Mouse (Mus musculus) Patski (cell line): ENCODE data around the gene Gm20521. TPM values are rescaled to one million over a fixed set of nuclear protein-coding genes. Genes with fewer than 3 reads are reported as not detected.

Source experiments
- ATAC-seq: fragments of 100-300 bp; one replicate; pipeline ENCODE4 v1.8.0; 2021
- CTCF ChIA-PET: fragments of 350-600 bp; sonication (Branson Sonifier 250); formaldehyde crosslinking; loops from one replicate; lab custom pipeline; 2022; ENCODE audit warnings: inconsistent platforms; lab: Charles Lee
- POLR2A ChIA-PET: fragments of 350-600 bp; sonication (Branson Sonifier 250); formaldehyde crosslinking; loops from one replicate; lab custom pipeline; 2022; ENCODE audit warnings: antibody characterized with exemption, inconsistent platforms; lab: Charles Lee
- DNase-seq: peaks from one replicate; pipeline ENCODE4 v3.0.0-alpha.2; 2011; ENCODE audit warnings: low read depth, low spot score
- H3K27me3 ChIP-seq: fragments of 371-371 bp; one replicate; pipeline ENCODE4 v1.5.1; 2021
- CTCF ChIP-seq: fragments of 100-300 bp; IDR thresholded peaks from one replicate; pipeline ENCODE4 v1.5.1; 2021
- in situ Hi-C: fragments of 300-500 bp; cut with MboI; formaldehyde crosslinking; loops from 3 replicates; pipeline ENCODE4 v1.11.1; 2018; ENCODE audit warnings: low pct_unique_long_range_greater_than_20kb, mixed read lengths
- polyA plus RNA-seq: library from polyadenylated mRNA; unstranded; gene quantifications from one replicate; pipeline ENCODE4 v1.2.3, GENCODE M21; 2021

The Gm20521 gene
- polyA plus RNA-seq, 1 experiment from 2014 or later = 1.2 TPM

DNA sequence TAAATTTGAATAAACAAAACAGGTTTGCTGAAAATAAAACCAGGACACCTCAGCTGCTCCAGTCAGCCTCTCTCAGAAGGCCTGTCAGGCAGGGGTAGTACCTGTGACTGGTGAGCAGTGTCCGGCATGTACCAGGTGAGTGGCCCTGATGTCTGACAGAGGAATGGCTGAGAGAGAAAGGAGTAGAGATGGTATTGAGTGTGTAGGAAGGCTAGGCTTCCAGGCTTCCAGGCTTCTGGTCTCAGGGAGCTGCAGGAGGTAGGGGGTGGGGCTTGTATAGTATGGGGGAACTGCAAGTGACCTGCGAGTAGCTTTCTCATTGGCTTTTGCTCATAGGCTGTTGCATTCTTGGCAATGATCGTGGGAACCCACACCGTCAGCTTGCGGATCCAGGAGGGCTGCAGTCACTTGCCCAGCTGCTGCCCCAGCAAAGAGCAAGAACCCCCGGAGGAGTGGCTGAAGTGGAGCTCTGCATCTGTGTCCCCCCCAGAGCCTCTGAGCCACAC, 49.5 kb downstream of the Gm20521 start, which contains the start of gene Il25:
Il25 (plus strand) TSS at position 51 of the 506 bp plus-strand sequence.
- ChIA-PET CTCF (no interaction called here), POLR2A (interaction anchor here (1.2 kb wide), 1 partner anchor 13 kb away, joined by 3 read pairs; no protein-coding TSS in a partner anchor)
- no peak for DNase-seq
- in situ Hi-C loops = no loop called here
- no peak for TF ChIP-seq CTCF
- H3K27me3 ChIP-seq = peaks cover 20% of the 10 kb centered on the region
- no peak for ATAC-seq

DNA sequence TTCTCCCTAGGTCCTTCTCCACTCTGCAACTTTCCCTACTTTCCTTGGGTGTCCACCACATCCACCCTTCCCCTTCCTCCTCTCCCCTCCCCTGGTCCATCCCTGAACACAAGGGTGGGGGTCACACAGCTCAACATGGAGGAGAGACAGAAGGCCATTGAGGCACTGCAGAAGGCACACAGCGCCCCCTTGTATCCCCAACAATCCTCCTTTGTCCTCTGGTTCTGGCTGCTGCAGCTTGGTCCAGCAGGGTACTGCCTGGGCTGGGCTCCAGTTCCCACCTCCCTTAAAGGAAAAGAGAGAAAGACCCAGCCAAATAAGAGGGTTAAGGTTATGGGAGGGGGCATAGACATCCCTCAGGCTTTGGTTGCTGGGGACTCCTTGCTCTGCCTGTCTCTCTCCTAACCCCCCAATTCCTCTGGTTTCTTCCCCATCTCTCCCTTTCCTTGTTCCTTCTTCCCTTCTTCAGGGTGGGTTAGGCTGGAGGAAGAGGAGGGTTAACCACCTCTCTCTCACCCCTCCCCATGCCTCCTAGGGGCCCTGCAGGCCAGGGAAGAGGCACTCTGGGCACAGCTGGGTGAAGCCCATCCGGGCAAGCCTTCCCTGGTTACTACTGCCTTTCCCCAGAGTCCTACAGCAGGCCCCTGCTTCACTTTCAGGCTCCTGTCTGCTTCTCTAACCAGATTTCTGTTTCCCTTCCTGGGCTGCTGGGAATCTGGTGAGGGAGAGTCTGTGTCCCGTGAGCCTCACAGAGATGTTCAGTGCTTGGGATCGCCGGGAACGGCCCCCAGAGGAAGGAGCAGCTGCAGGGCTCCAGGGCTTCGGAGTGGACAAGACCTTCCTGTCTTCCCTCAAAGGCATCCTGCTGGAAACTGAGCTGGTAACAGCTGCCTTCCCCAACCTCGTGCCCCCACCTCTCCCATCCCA, 52.9 kb downstream of the Gm20521 start, which contains the start of gene Cmtm5:
Cmtm5 (plus strand) TSS at position 358 of the 927 bp plus-strand sequence.
- CTCF ChIA-PET = no interaction called here
- in situ Hi-C loops = loop anchor here (5.0 kb wide), 2 partner anchors 34 to 94 kb away; no protein-coding TSS in a partner anchor
- DNase-seq = no peak
- peaks cover 20% of the 10 kb centered on the region for H3K27me3 ChIP-seq
- TF ChIP-seq CTCF = no peak
- POLR2A ChIA-PET = no interaction called here
- ATAC-seq = no peak

DNA sequence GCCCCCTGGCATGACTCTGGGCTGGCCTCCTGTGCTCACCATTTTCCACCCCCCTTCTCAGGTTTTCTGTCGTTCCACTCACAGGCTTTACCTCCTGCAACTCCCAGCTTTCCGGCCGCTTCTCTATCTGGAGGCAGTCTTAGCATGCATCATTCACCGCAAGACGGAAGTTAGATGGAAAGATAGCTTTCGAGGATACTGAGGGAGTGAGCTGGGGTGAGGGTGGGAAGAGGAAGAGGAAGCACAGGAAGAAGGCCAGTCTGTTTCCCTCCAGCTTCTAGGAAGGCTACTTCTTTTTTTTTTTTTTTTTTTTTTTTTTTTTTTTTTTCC, 53.6 kb downstream of the Gm20521 start:
- ChIA-PET CTCF (no interaction called here), POLR2A (no interaction called here)
- DNase-seq (no peak), ATAC-seq (no peak)
- in situ Hi-C loops = loop anchor here (5.0 kb wide), 2 partner anchors 34 to 94 kb away; no protein-coding TSS in a partner anchor
- no peak for TF ChIP-seq CTCF
- peaks cover 20% of the 10 kb centered on the region for H3K27me3 ChIP-seq

DNA sequence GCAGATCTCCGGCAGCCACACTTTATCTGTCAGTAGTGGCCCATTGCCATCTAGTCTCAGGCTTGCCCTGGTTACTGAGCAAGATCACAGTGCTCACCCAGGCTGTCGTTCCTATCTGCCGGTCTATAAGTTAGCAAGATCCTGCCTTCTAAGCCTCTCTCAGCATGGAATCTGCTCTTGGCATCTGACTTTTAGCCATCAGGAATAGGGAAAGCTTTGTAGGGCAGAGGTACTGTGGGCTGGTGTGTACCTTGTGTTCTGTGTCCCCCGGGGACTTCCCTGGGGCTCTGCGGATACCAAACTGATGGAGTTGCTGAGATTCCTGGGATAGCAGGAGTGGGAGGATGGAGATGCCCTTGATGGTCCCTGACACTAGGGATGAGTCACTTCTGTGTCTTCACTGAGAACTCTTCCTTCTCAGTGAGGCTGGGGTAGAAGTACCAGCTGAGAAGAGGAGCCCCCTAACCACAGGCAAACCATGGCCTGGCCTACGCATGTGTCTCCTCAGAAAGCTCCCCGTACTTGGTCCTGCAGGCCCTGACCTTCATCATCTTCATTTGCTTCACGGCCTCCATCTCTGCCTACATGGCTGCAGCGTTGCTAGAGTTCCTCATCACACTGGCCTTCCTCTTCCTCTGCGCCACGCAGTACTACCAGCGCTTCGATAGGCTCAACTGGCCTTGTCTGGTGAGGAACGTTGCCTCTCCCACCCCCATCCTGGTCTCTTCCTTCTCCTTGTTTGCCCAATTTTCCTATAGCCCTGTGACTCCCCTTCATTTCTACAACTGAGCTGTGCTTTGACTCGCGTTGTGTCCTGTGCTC, 54.3 kb downstream of the Gm20521 start:
- ATAC-seq (no peak), DNase-seq (no peak)
- no peak for TF ChIP-seq CTCF
- POLR2A ChIA-PET = no interaction called here
- CTCF ChIA-PET = interaction anchor here (1.2 kb wide), 1 partner anchor 17 kb away, joined by 3 read pairs; no protein-coding TSS in a partner anchor
- in situ Hi-C loops = loop anchor here (5.0 kb wide), 2 partner anchors 35 to 95 kb away; no protein-coding TSS in a partner anchor
- H3K27me3 ChIP-seq = peaks cover 20% of the 10 kb centered on the region

DNA sequence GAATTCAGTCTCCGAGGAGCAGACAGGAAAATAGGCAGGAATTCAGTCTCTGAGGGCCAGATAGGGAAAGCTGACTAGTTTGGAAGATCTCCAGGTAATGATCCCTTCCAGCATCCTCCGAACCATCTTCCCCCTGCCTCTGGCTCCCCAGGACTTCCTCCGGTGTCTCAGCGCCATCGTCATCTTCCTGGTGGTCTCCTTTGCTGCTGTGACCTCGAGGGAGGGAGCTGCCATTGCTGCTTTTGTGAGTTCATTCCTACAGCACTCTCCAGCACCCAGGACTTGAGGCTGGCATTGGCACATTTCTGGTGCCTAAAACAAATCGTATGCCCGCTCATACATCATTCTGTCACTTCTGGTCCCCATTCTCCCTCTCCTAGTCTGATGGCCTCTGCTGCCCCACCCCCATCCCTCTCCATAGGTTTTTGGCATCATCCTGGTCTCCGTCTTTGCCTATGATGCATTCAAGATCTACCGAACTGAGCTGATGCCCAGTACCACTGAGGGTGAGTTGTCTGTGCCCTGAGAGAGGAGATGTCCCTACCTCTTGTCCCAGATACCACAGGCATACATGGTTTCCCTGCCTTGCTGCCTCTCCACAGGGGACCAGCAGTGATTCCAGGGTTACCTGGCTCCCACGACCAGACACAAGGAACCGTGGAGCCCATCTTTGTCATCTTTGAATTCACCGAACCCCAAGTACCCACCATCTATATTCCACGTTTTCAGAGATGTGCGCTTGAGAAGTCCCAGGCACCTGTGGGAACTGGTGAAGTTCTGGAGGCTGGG, 55.4 kb downstream of the Gm20521 start:
- no peak for ATAC-seq
- POLR2A ChIA-PET = no interaction called here
- TF ChIP-seq CTCF = no peak
- H3K27me3 ChIP-seq = peaks cover 16% of the 10 kb centered on the region
- no peak for DNase-seq
- CTCF ChIA-PET = interaction anchor here (1.0 to 2.4 kb wide), 9 partner anchors 12 to 95 kb away, joined by 3 to 9 read pairs (median 3); no protein-coding TSS in a partner anchor
- in situ Hi-C loops = loop anchor here (5.0 kb wide), 2 partner anchors 36 to 96 kb away; no protein-coding TSS in a partner anchor

DNA sequence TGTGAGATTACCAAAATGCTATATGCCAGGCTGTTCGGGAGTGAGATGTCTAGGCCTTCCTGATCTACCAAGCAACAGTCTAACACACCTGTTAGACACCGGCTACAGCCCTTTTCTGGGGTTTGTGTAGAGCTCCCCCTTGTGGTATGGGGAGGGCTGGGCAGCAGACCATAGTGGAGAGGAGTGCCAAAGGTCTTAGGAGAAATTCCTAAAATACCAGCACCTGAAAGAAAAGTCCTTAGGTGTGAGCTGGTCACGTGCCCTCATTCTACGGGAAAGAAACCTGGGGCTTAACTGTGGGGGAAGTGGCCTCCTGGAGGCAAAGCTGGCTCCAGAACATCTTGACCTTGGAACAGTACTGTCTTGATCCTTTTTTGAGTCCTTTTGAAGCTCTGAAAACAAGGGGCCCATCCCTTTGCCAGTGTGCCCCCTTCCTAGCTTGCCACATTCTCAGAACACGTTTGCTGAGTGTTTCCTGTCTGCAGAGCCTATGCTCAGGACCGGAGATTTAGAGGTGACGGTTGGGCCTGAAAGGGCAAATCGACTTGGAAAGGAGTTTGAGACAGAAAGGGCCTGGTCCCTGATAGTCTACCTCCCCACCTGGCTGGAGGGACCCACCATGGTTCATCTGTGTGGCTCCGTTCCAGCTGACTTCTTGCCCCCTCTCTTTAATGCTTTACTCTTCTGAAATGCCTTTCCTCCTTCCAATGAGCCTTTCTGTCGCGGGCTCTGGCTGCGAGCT, 56.4 kb downstream of the Gm20521 start:
- DNase-seq = no peak
- H3K27me3 ChIP-seq = peaks cover 14% of the 10 kb centered on the region
- in situ Hi-C loops = loop anchor here (5.0 kb wide), 2 partner anchors 37 to 97 kb away; no protein-coding TSS in a partner anchor
- ATAC-seq = peak; percentile 59
- ChIA-PET CTCF (interaction anchor here (0.7 to 2.4 kb wide), 15 partner anchors 9 to 96 kb away, joined by 3 to 9 read pairs (median 4); no protein-coding TSS in a partner anchor), POLR2A (no interaction called here)
- no peak for TF ChIP-seq CTCF

DNA sequence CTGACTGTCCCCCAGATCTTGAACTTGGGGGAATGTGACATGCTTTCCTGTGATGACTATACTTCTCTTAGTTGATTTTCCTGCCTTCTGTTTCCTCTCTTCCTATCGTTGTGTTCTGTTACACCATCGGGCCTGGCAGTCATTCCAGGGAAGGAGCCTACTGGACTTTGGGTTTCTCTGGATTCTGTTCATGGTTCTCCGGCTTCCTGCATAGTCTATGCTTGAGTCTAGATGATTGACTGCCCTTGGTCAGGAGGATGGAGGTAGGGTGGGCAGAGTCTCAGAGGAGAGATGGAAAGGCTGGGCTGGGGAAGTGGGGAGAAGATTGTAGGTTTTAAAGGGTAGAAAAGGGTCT, 56.9 kb downstream of the Gm20521 start:
- peaks cover 9% of the 10 kb centered on the region for H3K27me3 ChIP-seq
- ChIA-PET POLR2A (no interaction called here), CTCF (interaction anchor here (0.7 to 2.4 kb wide), 14 partner anchors 10 to 96 kb away, joined by 3 to 9 read pairs (median 4); no protein-coding TSS in a partner anchor)
- ATAC-seq (no peak), DNase-seq (no peak)
- TF ChIP-seq CTCF = no peak
- in situ Hi-C loops = no loop called here

DNA sequence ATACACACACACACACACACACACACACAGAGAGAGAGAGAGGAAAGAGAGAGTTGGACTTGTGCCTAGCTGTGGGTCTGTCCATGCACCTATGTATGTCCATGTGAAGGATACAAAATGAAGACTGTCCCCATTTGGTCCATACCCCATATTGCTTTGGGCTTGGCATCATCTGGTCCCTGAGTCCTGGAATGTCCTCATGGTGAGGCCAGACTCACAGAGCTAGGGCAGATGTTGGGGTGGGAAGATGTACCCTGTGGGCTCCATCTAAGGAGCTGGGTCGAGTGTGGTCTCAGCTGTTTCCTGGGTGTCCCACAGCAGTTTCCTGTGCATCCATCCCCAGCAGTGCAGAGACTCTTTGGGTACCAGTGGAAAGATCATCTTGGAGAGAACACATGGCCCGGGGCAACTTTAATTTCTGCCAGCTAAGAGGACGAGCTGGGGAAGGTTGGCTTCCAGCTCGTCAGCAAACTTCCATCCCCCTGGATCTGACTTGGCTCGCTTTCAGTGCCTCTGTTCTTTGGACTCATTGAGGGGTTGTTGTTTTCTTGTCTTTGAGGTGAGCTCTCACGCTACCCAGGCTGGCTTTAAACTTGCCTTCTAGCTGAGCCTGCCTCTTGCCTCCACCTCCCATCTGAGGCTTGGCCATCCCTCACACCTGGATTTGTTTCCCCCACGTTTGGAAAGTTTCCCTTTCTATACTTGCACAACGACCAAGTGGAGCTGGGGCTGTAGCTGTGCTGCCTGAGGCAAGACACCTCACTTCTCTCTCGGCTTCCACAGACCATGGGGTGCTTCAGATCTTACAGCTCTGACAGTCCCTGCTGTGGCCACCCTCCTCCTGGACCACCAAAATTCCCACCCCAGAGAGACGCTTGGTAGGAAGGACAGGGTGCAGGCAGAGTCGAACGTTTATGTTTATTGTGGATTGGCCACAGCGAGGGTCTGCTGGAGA, 58.1 kb downstream of the Gm20521 start:
- ATAC-seq (no peak), DNase-seq (no peak)
- POLR2A ChIA-PET = no interaction called here
- TF ChIP-seq CTCF = no peak
- H3K27me3 ChIP-seq = no peaks in the 10 kb centered on the region
- CTCF ChIA-PET = interaction anchor here (1.7 to 2.4 kb wide), 2 partner anchors 11 to 41 kb away, joined by 6 to 9 read pairs; no protein-coding TSS in a partner anchor
- in situ Hi-C loops = no loop called here
